Mouse (Mus musculus): ENCODE results near the gene Spint2. TPM values are rescaled to one million over a fixed set of nuclear protein-coding genes. Genes with fewer than 3 reads are reported as not detected.
A peak's percentile ranks its signal among the peaks of the same experiment; 100 is the strongest.
"Not testable (repeated sequence)": the region's sequence is repeated elsewhere in the genome, so short reads cannot be mapped to it uniquely, and the experiment has no call there.

The Spint2 gene
- polyA plus RNA-seq, 1 experiment, result 146 TPM

DNA sequence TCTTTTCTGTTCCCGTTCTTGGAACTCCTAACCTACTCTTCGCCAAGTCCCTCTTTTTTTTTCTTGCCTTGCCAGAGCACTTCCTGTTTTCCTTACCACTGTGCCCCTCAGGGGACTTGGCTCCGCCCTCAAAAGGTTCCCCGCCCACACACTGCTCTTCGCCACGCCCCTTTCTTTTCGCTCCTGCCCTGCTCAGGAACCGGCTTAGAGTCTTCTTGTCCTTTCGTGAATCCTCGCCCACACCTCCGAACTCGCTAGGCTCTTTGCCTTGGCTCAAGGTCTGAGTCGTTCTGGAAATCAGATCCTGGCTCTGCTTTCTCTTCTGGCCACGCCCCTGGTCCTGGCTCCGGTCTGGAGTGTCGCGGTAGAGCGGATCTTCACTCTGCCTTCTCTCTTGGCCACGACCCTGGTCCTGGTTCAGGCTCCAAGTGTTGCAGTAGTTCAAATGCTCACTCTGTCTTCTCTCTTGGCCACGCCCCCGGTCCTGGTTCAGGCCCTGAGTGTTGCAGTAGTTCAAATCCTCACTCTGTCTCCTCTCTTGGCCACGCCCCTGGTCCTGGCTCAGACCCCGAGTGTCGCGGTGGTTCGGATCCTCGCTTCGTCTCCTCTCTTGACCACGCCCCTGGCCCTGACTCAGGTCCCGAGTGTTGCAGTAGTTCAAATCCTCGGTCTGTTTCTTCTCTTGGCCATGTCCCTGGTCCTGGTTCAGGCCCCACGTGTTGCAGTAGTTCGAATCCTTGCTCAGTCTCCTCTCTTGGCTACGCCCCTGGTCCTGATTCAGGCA, 70.1 kb downstream of the Spint2 start:
- Histone ChIP-seq H3K27me3 (ENCODE audit: control insufficient read depth, insufficient read depth, low read length) (no peaks in the 10 kb centered on the region), H3K36me3 (ENCODE audit: control insufficient read depth, insufficient read depth, low read length) (no peaks in the 10 kb centered on the region), H3K27ac (ENCODE audit: control insufficient read depth, insufficient read depth, low read depth, low read length) (peak overlapping the region; percentile 74), H3K4me1 (ENCODE audit: control insufficient read depth, insufficient read depth, low read length) (peaks cover 17% of the 10 kb centered on the region), H3K4me3 (ENCODE audit: control insufficient read depth, low read depth, low read length) (peak overlapping the region; percentile 93)
- TF ChIP-seq POLR2A (IDR thresholded peaks at IDR 0.05; ENCODE audit: control insufficient read depth, low read depth, low read length) (0 out of 2 replicates have a peak, but pooled peaks have one; percentile 28), CTCF (IDR thresholded peaks at IDR 0.05; ENCODE audit: control insufficient read depth, insufficient read depth, insufficient replicate concordance, low read depth, low read length) (no peak)

DNA sequence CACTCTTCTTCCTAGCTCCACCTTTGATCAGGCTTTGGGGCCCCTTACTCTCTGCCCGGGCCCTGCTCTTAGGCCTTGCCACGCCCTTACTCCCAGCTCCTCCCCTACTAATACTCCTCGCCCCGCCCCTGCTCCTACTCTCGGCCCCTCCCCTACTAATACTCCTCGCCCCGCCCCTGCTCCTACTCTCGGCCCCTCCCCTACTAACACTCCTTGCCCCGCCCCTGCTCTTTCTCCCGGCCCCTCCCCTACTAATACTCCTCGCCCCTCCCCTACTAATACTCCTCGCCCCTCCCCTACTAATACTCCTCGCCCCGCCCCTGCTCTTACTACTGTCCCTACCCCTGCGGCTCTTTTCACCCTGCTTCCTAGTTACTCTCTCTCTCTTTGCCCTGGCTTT, 70.7 kb downstream of the Spint2 start:
- H3K36me3 ChIP-seq (ENCODE audit: control insufficient read depth, insufficient read depth, low read length); H3K27me3 ChIP-seq (ENCODE audit: control insufficient read depth, insufficient read depth, low read length): not testable (repeated sequence)
- Histone ChIP-seq H3K4me1 (ENCODE audit: control insufficient read depth, insufficient read depth, low read length) (peaks cover 17% of the 10 kb centered on the region), H3K4me3 (ENCODE audit: control insufficient read depth, low read depth, low read length) (peak overlapping the region; percentile 93), H3K27ac (ENCODE audit: control insufficient read depth, insufficient read depth, low read depth, low read length) (peak overlapping the region; percentile 74; the same call in 1 of the 2 replicates)

Other genes starting within 250 kb of the Spint2 start
- 0.70 and 1.1 TPM in 2 replicates for gene Ryr1, start 156.7 kb downstream of the Spint2 start, polyA plus RNA-seq (2012; rRNA removed)
- 0.31 and 1.1 TPM in 2 replicates for gene Rasgrp4, start 147.1 kb downstream of the Spint2 start, polyA plus RNA-seq (2012; rRNA removed)
- gene Fam98c, start 125.7 kb downstream of the Spint2 start, polyA plus RNA-seq (2012; rRNA removed), result 194 and 338 TPM in 2 replicates
- gene Ggn, start 111.7 kb downstream of the Spint2 start, polyA plus RNA-seq (2012; rRNA removed), result 506 and 536 TPM in 2 replicates
- 40.9 and 41.8 TPM in 2 replicates for gene Spred3, start 111.5 kb downstream of the Spint2 start, polyA plus RNA-seq (2012; rRNA removed)
- 362 and 383 TPM in 2 replicates for gene Psmd8, start 101.2 kb downstream of the Spint2 start, polyA plus RNA-seq (2012; rRNA removed)
- gene Catsperg1, start 67.9 kb downstream of the Spint2 start, polyA plus RNA-seq (2012; rRNA removed), result 222 and 254 TPM in 2 replicates
- gene Kcnk6, start 49.4 kb downstream of the Spint2 start, polyA plus RNA-seq (2012; rRNA removed), result 4.8 and 5.8 TPM in 2 replicates
- gene Yif1b, start 43.6 kb downstream of the Spint2 start, polyA plus RNA-seq (2012; rRNA removed), result 321 and 371 TPM in 2 replicates
- gene 2200002D01Rik, start 33.4 kb downstream of the Spint2 start, polyA plus RNA-seq (2012; rRNA removed), result 0.15 and 0.29 TPM in 2 replicates
- 11.3 and 11.9 TPM in 2 replicates for gene Ppp1r14a, start 7.4 kb upstream of the Spint2 start, polyA plus RNA-seq (2012; rRNA removed)
- 8.0 and 8.6 TPM in 2 replicates for gene Dpf1, start 22.0 kb upstream of the Spint2 start, polyA plus RNA-seq (2012; rRNA removed)
- 68.0 and 71.5 TPM in 2 replicates for gene Sipa1l3, start 236.7 kb upstream of the Spint2 start, polyA plus RNA-seq (2012; rRNA removed)

All from testis, adult 2 months (tissue).